Mouse (Mus musculus) midbrain, embryonic 13.5 days (tissue): Measurements from ENCODE around the gene Apol9a. TPM values are rescaled to one million over a fixed set of nuclear protein-coding genes. Genes with fewer than 3 reads are reported as not detected.

Experiments used
- ATAC-seq: fragments of 200-750 bp; cut with Nextera tagmentation; 2 replicates; pipeline ENCODE4 v1.8.0; 2017; ENCODE audit warnings: mild to moderate bottlenecking, moderate TSS enrichment, moderate library complexity
- H3K27ac ChIP-seq: fragments of 300-500 bp; sonication (generic); 2 replicates; pipeline ENCODE4 v1.5.1; 2015; ENCODE audit warnings: inconsistent platforms, mild to moderate bottlenecking, moderate library complexity
- H3K27me3 ChIP-seq: fragments of 300-500 bp; sonication (generic); 2 replicates; pipeline ENCODE4 v1.6.1; 2015; ENCODE audit warnings: mild to moderate bottlenecking, inconsistent platforms
- H3K36me3 ChIP-seq: fragments of 300-500 bp; sonication (generic); 2 replicates; pipeline ENCODE4 v1.6.1; 2015; ENCODE audit warnings: mild to moderate bottlenecking, inconsistent platforms
- H3K4me1 ChIP-seq: fragments of 300-500 bp; sonication (generic); replicated peaks from 2 replicates; pipeline ENCODE4 v1.6.1; 2015; ENCODE audit warnings: inconsistent platforms
- H3K4me2 ChIP-seq: fragments of 300-500 bp; sonication (generic); replicated peaks from 2 replicates; pipeline ENCODE4 v1.6.1; 2015; ENCODE audit warnings: moderate library complexity, mild to moderate bottlenecking, inconsistent platforms
- H3K4me3 ChIP-seq: fragments of 300-500 bp; sonication (generic); replicated peaks from 2 replicates; pipeline ENCODE4 v1.5.1; 2015; ENCODE audit warnings: mild to moderate bottlenecking, inconsistent platforms
- H3K9ac ChIP-seq: fragments of 300-500 bp; sonication (generic); replicated peaks from 2 replicates; pipeline ENCODE4 v1.6.1; 2015; ENCODE audit warnings: mild to moderate bottlenecking, inconsistent platforms
- H3K9me3 ChIP-seq: fragments of 300-500 bp; sonication (generic); 2 replicates; pipeline ENCODE4 v1.6.1; 2016; ENCODE audit warnings: mild to moderate bottlenecking, inconsistent platforms
- WGBS: fragments of 180-500 bp; shearing (Covaris S2); methylation state at CpG from one replicate; pipeline ENCODE4 v1.1.7; 2015; 5-methylcytosine and 5-hydroxymethylcytosine counted together
- polyA plus RNA-seq: library from polyadenylated mRNA; unstranded; fragments of >200 nt; fragmentation: Nextera tagmentation; extraction: Ambion mirVana; gene quantifications from 2 replicates; pipeline ENCODE4 v1.2.1, GENCODE M21; 2015

The Apol9a gene
- polyA plus RNA-seq, 1 experiment from 2014 or later, result not detected

GRCm38 (mm10) chr15:77359084-77359483, 51.9 kb downstream of the Apol9a start:
- Histone ChIP-seq H3K9ac (peak overlapping the region; percentile 69), H3K27me3 (no peaks in the 10 kb centered on the region), H3K9me3 (no peaks in the 10 kb centered on the region), H3K4me3 (peak overlapping the region; percentile 30), H3K4me2 (peak overlapping the region; percentile 58), H3K27ac (peak overlapping the region; percentile 73), H3K36me3 (no peaks in the 10 kb centered on the region), H3K4me1 (peaks cover 64% of the 10 kb centered on the region)
- ATAC-seq, result peak; percentile 29
- 9% methylated on average over 6 of the region's 6 CpGs for WGBS

GRCm38 (mm10) chr15:77358320-77359040, 52.5 kb downstream of the Apol9a start:
- Histone ChIP-seq H3K27me3 (no peaks in the 10 kb centered on the region), H3K4me3 (peak overlapping the region; percentile 30), H3K27ac (peak overlapping the region; percentile 73), H3K36me3 (no peaks in the 10 kb centered on the region), H3K4me1 (peaks cover 64% of the 10 kb centered on the region), H3K9ac (peak overlapping the region; percentile 69), H3K9me3 (no peaks in the 10 kb centered on the region), H3K4me2 (peak overlapping the region; percentile 58)
- WGBS, result 4% methylated on average over 29 of the region's 29 CpGs
- ATAC-seq, result peak; percentile 85

GRCm38 (mm10) chr15:77356248-77356810, 54.6 kb downstream of the Apol9a start:
- Histone ChIP-seq H3K9me3 (no peaks in the 10 kb centered on the region), H3K27me3 (no peaks in the 10 kb centered on the region), H3K27ac (peak overlapping the region; percentile 64), H3K4me1 (peaks cover 59% of the 10 kb centered on the region), H3K4me3 (no peak overlapping the region), H3K36me3 (no peaks in the 10 kb centered on the region), H3K4me2 (peak overlapping the region; percentile 25), H3K9ac (peak overlapping the region; percentile 32; the same call in 1 of the 2 replicates)
- ATAC-seq, result peak; percentile 47
- WGBS, result 9% methylated on average over 11 of the region's 11 CpGs

GRCm38 (mm10) chr15:77354848-77355551, 55.9 kb downstream of the Apol9a start:
- Histone ChIP-seq H3K9ac (0 out of 2 replicates have a peak overlapping the region, but pooled peaks have one; percentile 14), H3K4me3 (no peak overlapping the region), H3K9me3 (no peaks in the 10 kb centered on the region), H3K27ac (peak overlapping the region; percentile 67), H3K27me3 (no peaks in the 10 kb centered on the region), H3K4me2 (no peak overlapping the region), H3K4me1 (peaks cover 59% of the 10 kb centered on the region), H3K36me3 (no peaks in the 10 kb centered on the region)
- 50% methylated on average over 6 of the region's 6 CpGs for WGBS
- ATAC-seq, result no peak

GRCm38 (mm10) chr15:77354496-77354847, 56.5 kb downstream of the Apol9a start:
- Histone ChIP-seq H3K4me2 (no peak overlapping the region), H3K27me3 (no peaks in the 10 kb centered on the region), H3K9ac (0 out of 2 replicates have a peak overlapping the region, but pooled peaks have one; percentile 14), H3K36me3 (no peaks in the 10 kb centered on the region), H3K27ac (peak overlapping the region; percentile 67), H3K4me3 (no peak overlapping the region), H3K9me3 (no peaks in the 10 kb centered on the region), H3K4me1 (peaks cover 57% of the 10 kb centered on the region)
- ATAC-seq, result no peak
- WGBS, result 62% methylated on average over 4 of the region's 4 CpGs

Other genes with a start within 250 kb of the Apol9a start
- 154 and 163 TPM in 2 replicates for gene Rbfox2, start 104.1 kb downstream of the Apol9a start, polyA plus RNA-seq
- gene Apol7a, start 12.0 kb downstream of the Apol9a start, polyA plus RNA-seq, result not detected in 2 replicates
- gene Apol7b, start 36.4 kb upstream of the Apol9a start, polyA plus RNA-seq, result not detected in 2 replicates
- not detected in 2 replicates for gene Apol10a, start 65.9 kb upstream of the Apol9a start, polyA plus RNA-seq
- not detected in 2 replicates for gene Apol11a, start 97.1 kb upstream of the Apol9a start, polyA plus RNA-seq
- gene Apol7c, start 122.2 kb upstream of the Apol9a start, polyA plus RNA-seq, result not detected in 2 replicates
- gene 1700025B11Rik, start 150.8 kb upstream of the Apol9a start, polyA plus RNA-seq, result not detected in 2 replicates
- not detected in 2 replicates for gene Apol10b, start 185.0 kb upstream of the Apol9a start, polyA plus RNA-seq
- gene Gm36245, start 188.1 kb upstream of the Apol9a start, polyA plus RNA-seq, result not detected in 2 replicates
- 0.10 TPM in 1 of 2 replicates, not detected in the other for gene Apol11b, start 232.2 kb upstream of the Apol9a start, polyA plus RNA-seq